Mouse (Mus musculus) bone marrow, adult 2 months (tissue): Measurements from ENCODE around the gene Amz1.

Experiments
- CTCF ChIP-seq: fragments of 200-500 bp; IDR thresholded peaks from 2 replicates; pipeline ENCODE4 v1.5.1; 2011; ENCODE audit warnings: low read length, control low read depth; ENCODE audit not compliant: control insufficient read depth, insufficient read depth
- POLR2A ChIP-seq: fragments of 200-500 bp; IDR thresholded peaks from 2 replicates; pipeline ENCODE4 v1.6.1; 2011; ENCODE audit warnings: low read depth, mild to moderate bottlenecking, control low read depth, low read length, borderline replicate concordance; ENCODE audit not compliant: control insufficient read depth

DNA sequence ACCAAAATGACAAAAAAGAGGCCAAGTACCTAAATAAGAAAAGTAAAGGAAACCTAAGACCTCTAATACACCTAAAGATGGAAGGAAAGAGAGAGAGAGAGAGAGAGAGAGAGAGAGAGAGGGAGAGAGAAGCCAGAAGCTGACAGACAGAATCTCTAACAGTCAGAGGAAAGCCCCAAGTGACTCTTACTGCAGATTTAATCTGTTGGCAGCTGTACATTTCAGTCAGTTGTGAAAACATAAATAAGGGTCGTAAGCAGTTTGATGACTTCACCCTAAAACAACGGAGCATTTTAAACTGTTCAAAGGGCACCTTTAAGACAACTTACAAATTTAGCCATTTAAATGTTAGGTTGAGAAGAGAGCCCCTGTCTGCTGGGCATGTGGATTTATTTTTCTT lies 66.5 kb downstream of the Amz1 start:
- TF ChIP-seq CTCF (no peak), POLR2A (no peak)
